Mouse (Mus musculus): ENCODE measurements around the gene Pbx2. TPM values are rescaled to one million over a fixed set of nuclear protein-coding genes. Genes with fewer than 3 reads are reported as not detected.

The Pbx2 gene
- total RNA-seq, 2 experiments from 2014 or later: 52.7 to 56.1 TPM

DNA sequence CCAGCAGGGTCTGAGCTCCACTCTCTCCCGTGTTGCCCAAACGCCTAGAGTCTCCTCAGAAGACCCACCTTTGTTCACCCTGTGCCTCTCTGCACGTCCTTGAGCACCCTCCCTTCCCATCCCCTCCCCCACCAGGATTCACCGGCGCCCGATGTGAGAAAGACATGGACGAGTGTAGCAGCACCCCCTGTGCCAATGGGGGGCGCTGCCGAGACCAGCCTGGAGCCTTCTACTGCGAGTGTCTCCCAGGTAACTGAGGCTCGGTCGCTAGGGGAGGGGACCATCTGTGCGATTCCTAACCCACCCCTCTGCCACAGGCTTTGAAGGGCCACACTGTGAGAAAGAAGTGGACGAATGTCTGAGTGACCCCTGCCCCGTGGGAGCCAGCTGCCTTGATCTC is 18.7 kb upstream of the Pbx2 start:
- DNase-seq (ENCODE audit: low spot score in 2 of 2): no peak
- intact Hi-C loops (cut with DNase I): no loop called here

GRCm38 (mm10) chr17:34576577-34576976 is 14.5 kb upstream of the Pbx2 start:
- intact Hi-C loops (cut with DNase I): no loop called here
- DNase-seq (ENCODE audit: low spot score in 2 of 2): no peak

DNA sequence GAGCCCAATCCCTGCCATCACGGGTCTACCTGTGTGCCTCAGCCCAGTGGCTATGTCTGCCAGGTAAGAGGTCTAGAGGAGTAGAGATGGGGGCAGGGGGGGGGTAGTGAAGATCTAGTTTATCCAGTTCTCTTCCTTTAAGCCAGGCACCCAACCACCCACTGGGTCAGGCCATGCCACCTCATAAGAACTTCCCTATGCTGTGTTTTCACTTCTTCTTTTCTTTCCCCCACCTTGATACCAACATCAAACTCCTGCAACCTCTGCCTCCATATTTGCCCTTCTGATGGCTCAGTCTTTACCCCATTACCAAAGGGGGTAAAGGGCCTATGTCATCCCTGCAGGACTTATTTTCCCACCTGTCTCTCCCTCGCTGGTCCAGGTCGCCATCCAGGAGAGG is 13.0 kb upstream of the Pbx2 start:
- DNase-seq (ENCODE audit: low spot score in 2 of 2): no peak
- intact Hi-C loops (cut with DNase I): no loop called here

GRCm38 (mm10) chr17:34582528-34582927 is 8.5 kb upstream of the Pbx2 start:
- no peak for DNase-seq (ENCODE audit: low spot score in 2 of 2)
- intact Hi-C loops (cut with DNase I): no loop called here

GRCm38 (mm10) chr17:34583397-34583796 is 7.7 kb upstream of the Pbx2 start:
- intact Hi-C loops (cut with DNase I): no loop called here
- DNase-seq (ENCODE audit: low spot score in 2 of 2): no peak

DNA sequence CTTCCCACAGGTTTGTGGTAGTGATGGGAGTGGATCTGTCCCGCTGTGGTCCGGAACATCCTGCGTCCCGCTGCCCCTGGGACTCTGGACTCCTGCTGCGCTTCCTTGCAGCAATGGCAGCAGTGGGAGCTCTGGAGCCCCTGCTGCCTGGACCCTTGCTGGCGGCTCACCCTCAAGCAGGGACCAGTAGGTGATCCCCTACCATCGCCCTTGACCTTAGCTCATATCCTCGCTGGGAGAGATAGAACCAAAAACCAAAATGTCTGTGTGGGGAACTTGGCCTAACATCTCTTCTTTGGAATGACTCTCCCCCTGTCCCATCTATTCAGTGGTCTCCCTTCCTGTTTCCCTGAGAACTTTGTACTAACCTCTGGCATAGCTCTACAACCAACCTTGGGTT is 7.2 kb upstream of the Pbx2 start:
- intact Hi-C loops (cut with DNase I): no loop called here
- no peak for DNase-seq (ENCODE audit: low spot score in 2 of 2)

DNA sequence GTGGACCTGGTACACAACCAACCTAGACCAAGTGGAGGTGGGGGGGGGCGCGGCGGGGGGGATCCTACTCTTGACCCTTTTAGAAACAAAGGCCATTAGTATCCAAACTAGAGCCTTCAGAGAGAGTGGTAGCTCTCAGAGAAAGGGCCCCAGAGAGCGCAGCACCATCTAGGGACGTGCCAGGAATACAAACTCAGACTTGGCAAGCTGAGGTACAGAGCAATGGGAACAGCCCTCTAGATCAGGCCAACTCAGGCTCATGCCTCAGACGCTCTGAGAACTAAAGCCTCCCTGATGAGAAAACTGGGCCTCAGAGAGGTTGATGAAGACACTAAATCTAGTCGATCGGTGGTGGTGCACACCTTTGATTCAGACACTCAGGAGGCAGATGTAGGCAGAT is 5.9 kb upstream of the Pbx2 start:
- DNase-seq (ENCODE audit: low spot score in 2 of 2): peak in 1 of 2 experiments; percentile 47
- intact Hi-C loops (cut with DNase I): no loop called here

DNA sequence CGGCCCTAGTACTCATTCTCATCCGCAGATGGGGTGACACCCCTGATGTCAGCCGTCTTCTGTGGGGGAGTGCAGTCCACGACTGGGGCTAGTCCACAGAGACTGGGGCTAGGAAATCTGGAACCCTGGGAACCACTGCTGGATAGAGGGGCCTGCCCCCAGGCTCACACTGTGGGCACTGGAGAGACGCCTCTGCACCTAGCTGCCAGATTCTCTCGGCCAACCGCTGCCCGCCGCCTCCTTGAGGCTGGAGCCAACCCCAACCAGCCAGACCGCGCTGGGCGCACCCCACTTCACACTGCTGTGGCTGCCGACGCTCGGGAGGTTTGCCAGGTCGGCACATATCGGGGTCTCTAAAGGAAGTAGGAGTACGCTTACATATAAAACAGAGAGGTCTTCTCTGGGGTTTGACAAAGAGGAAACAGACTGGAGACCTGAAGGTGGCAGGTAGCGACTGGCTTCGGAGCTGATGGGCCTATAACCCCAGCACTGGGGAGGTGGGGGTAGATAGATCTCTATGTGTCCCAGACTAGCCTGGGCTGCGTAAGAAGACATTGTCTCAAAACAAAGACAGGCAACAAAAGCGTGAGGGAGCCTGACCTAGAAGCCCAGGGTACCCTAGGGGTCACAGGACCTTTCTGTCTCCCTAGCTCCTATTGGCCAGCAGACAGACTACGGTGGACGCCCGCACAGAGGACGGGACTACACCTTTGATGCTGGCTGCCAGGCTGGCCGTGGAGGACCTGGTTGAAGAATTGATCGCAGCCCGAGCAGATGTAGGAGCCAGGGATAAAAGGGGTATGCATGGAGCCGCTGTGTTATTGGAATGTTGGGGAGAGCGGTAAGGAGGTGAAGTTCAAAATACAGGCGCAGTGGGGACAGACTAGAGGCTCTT is 4.9 kb upstream of the Pbx2 start:
- DNase-seq (ENCODE audit: low spot score in 2 of 2): no peak
- intact Hi-C loops (cut with DNase I): no loop called here

DNA sequence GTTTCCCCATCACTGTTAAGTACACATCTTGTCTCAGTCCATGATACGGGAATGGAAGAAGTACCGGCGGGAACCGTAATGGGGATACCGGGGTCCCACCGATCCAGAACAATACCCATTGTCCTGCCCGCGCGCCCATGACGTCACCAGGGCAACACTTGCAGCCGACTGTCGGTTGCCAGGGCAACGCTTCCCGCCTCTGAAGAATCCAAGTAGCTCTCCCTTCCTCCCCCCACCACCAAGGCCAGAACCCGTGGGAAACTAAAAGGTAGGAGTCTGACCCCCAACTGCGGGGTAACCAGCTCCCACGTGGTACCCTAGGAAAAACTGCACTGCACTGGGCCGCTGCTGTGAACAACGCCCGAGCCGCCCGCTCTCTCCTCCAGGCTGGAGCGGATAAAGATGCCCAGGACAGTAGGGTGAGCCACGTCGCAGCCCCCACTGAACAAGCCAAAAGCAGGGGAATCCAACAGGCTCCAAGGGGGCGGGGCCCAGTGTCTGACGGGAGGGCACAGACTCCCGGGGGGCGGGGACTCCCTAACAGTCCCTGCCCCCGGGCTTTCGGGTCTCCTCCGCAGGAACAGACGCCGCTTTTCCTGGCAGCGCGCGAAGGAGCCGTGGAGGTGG is 4.2 kb upstream of the Pbx2 start:
- DNase-seq (ENCODE audit: low spot score in 2 of 2): peak; percentile 90 to 92
- intact Hi-C loops (cut with DNase I): loop anchor here (1.0 kb wide), 1 partner anchor 465 kb away; the partner anchor contains the start of gene Brd2

- DNase-seq (ENCODE audit: low spot score in 2 of 2): peak; percentile 99
- intact Hi-C loops (cut with DNase I): loop anchor here (1.0 kb wide), 1 partner anchor 465 kb away; the partner anchor contains the start of gene Brd2
Observed at GRCm38 (mm10) chr17:34587423-34587811, 3.6 kb upstream of the Pbx2 start.

DNA sequence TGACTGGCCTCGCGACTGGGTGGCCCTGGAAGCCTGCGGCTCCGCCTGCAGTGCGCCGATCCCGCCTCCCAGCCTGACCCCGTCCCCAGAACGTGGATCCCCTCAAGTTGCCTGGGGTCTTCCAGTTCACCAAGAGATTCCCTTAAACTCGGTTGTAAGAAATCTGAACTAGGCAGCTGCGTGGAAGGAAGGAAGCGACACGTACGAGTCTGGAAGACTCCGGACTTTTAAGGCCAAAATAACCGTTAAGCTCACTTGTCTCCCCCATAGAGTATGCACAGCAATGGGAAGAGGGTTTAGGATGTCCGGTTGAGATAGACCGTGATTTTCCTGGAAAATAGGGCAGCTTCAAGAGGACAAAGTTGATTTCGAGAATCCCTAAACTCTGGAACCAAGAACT is 3.3 kb upstream of the Pbx2 start:
- no peak for DNase-seq (ENCODE audit: low spot score in 2 of 2)
- intact Hi-C loops (cut with DNase I): loop anchor here (1.0 kb wide), 1 partner anchor 466 kb away; the partner anchor contains the start of gene Brd2

- intact Hi-C loops (cut with DNase I): no loop called here
- DNase-seq (ENCODE audit: low spot score in 2 of 2): no peak
Observed at GRCm38 (mm10) chr17:34588767-34589166, 2.3 kb upstream of the Pbx2 start.

DNA sequence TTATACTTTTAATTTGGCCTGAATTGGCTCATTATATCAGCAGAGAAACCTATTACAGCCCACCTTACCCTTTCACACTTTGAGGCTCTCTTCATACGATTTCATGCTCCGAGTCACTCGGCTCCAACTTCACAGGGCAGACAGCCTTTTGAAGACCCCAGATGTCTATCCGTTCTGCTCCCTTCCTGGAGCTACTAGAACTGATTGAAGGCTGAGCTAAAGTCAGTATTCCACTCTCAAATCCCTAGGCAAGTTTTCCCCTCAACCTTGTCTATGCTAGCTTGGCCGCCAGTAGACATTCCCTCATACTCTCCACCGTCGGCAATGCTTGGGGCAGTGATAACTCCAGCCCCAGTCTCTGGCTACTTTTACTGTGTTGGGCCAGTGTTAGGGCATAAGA is 1.9 kb upstream of the Pbx2 start:
- intact Hi-C loops (cut with DNase I): no loop called here
- DNase-seq (ENCODE audit: low spot score in 2 of 2): no peak

GRCm38 (mm10) chr17:34589681-34590101 is 1.4 kb upstream of the Pbx2 start, which contains the start of gene Gpsm3:
Gene Gpsm3, plus strand, starts transcription at chr17:34589806.
- DNase-seq (ENCODE audit: low spot score in 2 of 2): no peak
- intact Hi-C loops (cut with DNase I): loop anchor here (5.0 kb wide), 1 partner anchor 38 kb away; the partner anchor contains the start of genes Ppt2 and Prrt1

GRCm38 (mm10) chr17:34590154-34590987 is 695 bp upstream of the Pbx2 start:
- no peak for DNase-seq (ENCODE audit: low spot score in 2 of 2)
- intact Hi-C loops (cut with DNase I): loop anchor here (5.0 kb wide), 1 partner anchor 37 kb away; the partner anchor contains the start of genes Ppt2 and Prrt1

- peak; percentile 78 to 82 for DNase-seq (ENCODE audit: low spot score in 2 of 2)
- intact Hi-C loops (cut with DNase I): loop anchor here (5.0 kb wide), 1 partner anchor 35 kb away; the partner anchor contains the start of genes Ppt2 and Prrt1
Observed at GRCm38 (mm10) chr17:34591994-34592375, 919 bp downstream of the Pbx2 start.

GRCm38 (mm10) chr17:34592581-34593549 is 1.8 kb downstream of the Pbx2 start:
- peak in 1 of 2 experiments; percentile 48 for DNase-seq (ENCODE audit: low spot score in 2 of 2)

GRCm38 (mm10) chr17:34593752-34594525 is 2.9 kb downstream of the Pbx2 start:
- intact Hi-C loops (cut with DNase I): loop anchor here (5.0 kb wide), 1 partner anchor 33 kb away; the partner anchor contains the start of genes Ppt2 and Prrt1
- no peak for DNase-seq (ENCODE audit: low spot score in 2 of 2)

More at GRCm38 (mm10) chr17:34592581-34593549, 1.8 kb downstream of the Pbx2 start:
- intact Hi-C loops (cut with DNase I): loop anchor here (5.0 kb wide), 1 partner anchor 34 kb away; the partner anchor contains the start of genes Ppt2 and Prrt1
